Mouse (Mus musculus): ENCODE data around the gene Cdh1.

GRCm38 (mm10) chr8:106610958-106611640 lies 7.9 kb downstream of the Cdh1 start:
- TF ChIP-seq GATA1 (IDR thresholded peaks at IDR 0.05; ENCODE audit: borderline replicate concordance, low read length) (no peak), FLI1 (IDR thresholded peaks at IDR 0.05; ENCODE audit: low read length) (no peak)
